Comparison of ENCODE assay signal across 8 mouse cellular contexts in genomic region chr13:78197819-78198390, GRCm38 (mm10). TPM values are rescaled to one million over a fixed set of nuclear protein-coding genes. Genes with fewer than 3 reads are reported as not detected.
A peak's percentile ranks its signal among the peaks of the same experiment; 100 is the strongest.
DNase-seq lines count a peak whose midpoint lies in the region; ATAC-seq and TF ChIP-seq lines count a peak whose summit lies in the region.

No protein-coding gene starts in this region.

- peak overlapping the region; percentile 85 for H3K4me3 ChIP-seq in heart, embryonic 15.5 days
- peak overlapping the region; percentile 60 for H3K4me3 ChIP-seq in limb, embryonic 14.5 days (replicated peaks; ENCODE audit: low read length)

- H3K9ac ChIP-seq in heart, embryonic 15.5 days: peak overlapping the region; percentile 83
- peak overlapping the region; percentile 68 for H3K9ac ChIP-seq in limb, embryonic 14.5 days (ENCODE audit: low read depth, low read length, severe bottlenecking)

- WGBS in heart, embryonic 15.5 days: under 1% methylated on average over 28 of the region's 33 CpGs
- WGBS in limb, embryonic 14.5 days: under 1% methylated on average over 29 of the region's 33 CpGs

- ATAC-seq in cerebellum, adult (ENCODE audit: insufficient number of reproducible peaks, low FRiP score, low TSS enrichment): no peak
- no peak for ATAC-seq in heart, embryonic 15.5 days (replicated peaks; ENCODE audit: insufficient number of reproducible peaks, insufficient read depth, low FRiP score, low read depth)
- ATAC-seq in limb, embryonic 14.5 days (ENCODE audit: low FRiP score, low read depth): 0 out of 2 replicates have a peak, but pooled peaks have one; percentile 10

- peak overlapping the region; percentile 94 for H3K4me2 ChIP-seq in heart, embryonic 15.5 days
- peak overlapping the region; percentile 91 for H3K4me2 ChIP-seq in limb, embryonic 14.5 days (replicated peaks; ENCODE audit: low read depth, low read length, severe bottlenecking)

- no peak for TF ChIP-seq POLR2A in limb, embryonic 14.5 days (IDR thresholded peaks at IDR 0.05; ENCODE audit: borderline replicate concordance, extremely low read depth, insufficient read depth, insufficient read length)

- peaks cover 54% of the 10 kb centered on the region for H3K27me3 ChIP-seq in heart, embryonic 15.5 days
- H3K27me3 ChIP-seq in limb, embryonic 14.5 days (ENCODE audit: control insufficient read depth, insufficient read depth, low read length): peaks cover 74% of the 10 kb centered on the region

- H3K27ac ChIP-seq in heart, embryonic 15.5 days: peak overlapping the region; percentile 93
- 0 out of 2 replicates have a peak overlapping the region, but pooled peaks have one; percentile 58 for H3K27ac ChIP-seq in limb, embryonic 14.5 days (replicated peaks; ENCODE audit: low read depth, low read length)

- peak; percentile 63 for DNase-seq in cerebellum, adult 11 months
- DNase-seq in 416B (ENCODE audit: low read depth): peak; percentile 64
- peak; percentile 59 to 71 for DNase-seq in cerebellum, postnatal 14 days
- no peak for DNase-seq in limb, embryonic 14.5 days (ENCODE audit: low spot score)
- DNase-seq in retina, embryonic 14.5 days (ENCODE audit: low spot score): peak; percentile 67
- no peak for DNase-seq in gastrocnemius, postnatal 14 days

- H3K36me3 ChIP-seq in heart, embryonic 15.5 days: no peaks in the 10 kb centered on the region
- H3K36me3 ChIP-seq in limb, embryonic 14.5 days (ENCODE audit: control insufficient read depth, insufficient read depth, low read length): no peaks in the 10 kb centered on the region

- intact Hi-C loops in gastrocnemius, postnatal 14 days (cut with DNase I; ENCODE audit: low total_unique reads): no loop called here

- no peaks in the 10 kb centered on the region for H3K9me3 ChIP-seq in heart, embryonic 15.5 days (replicated peaks)
- H3K9me3 ChIP-seq in limb, embryonic 14.5 days (ENCODE audit: control insufficient read depth, low read length): no peaks in the 10 kb centered on the region

- H3K4me1 ChIP-seq in heart, embryonic 15.5 days (replicated peaks): peaks cover 31% of the 10 kb centered on the region
- H3K4me1 ChIP-seq in limb, embryonic 14.5 days (ENCODE audit: control insufficient read depth, insufficient read depth, low read length): peaks cover 13% of the 10 kb centered on the region; the same call in 1 of the 2 replicates

RNA-seq across cellular contexts. Expression of gene Nr2f1, which starts 1.7 kb away (rescaled TPM):
- 3.2 and 4.5 TPM in 2 replicates for polyA plus RNA-seq in heart, embryonic 15.5 days (2015; fragmentation: Nextera tagmentation; extraction: Ambion mirVana)
- polyA plus RNA-seq in limb, embryonic 14.5 days (2012; rRNA removed): 16.6 and 26.6 TPM in 2 replicates
- 1.6 and 2.1 TPM in 2 replicates for polyA plus RNA-seq in limb, embryonic 14.5 days (2014; fragmentation: Nextera tagmentation; extraction: Ambion mirVana)
- 1 to 10 TPM; 1.7 to 2.4 TPM for total RNA-seq in gastrocnemius, postnatal 14 days (2021)

Comparison
In these comparisons a context has a peak if more than half of its experiments do, and no peak if none do; other contexts are left out.
1. DNase-seq: peak in cerebellum, adult 11 months (single experiment), 416B (single experiment), cerebellum, postnatal 14 days (2 of 2) and retina, embryonic 14.5 days (single experiment); none in limb, embryonic 14.5 days (single experiment) and gastrocnemius, postnatal 14 days (single experiment).